Mouse (Mus musculus) heart, embryonic 11.5 days (tissue): ENCODE results near the gene Nutm1. TPM values are rescaled to one million over a fixed set of nuclear protein-coding genes. Genes with fewer than 3 reads are reported as not detected.

ENCODE experiments used
- polyA plus RNA-seq: library from polyadenylated mRNA; unstranded; fragments of >200 nt; fragmentation: Nextera tagmentation; extraction: Ambion mirVana; gene quantifications from 2 replicates; pipeline ENCODE4 v1.2.1, GENCODE M21; 2014

The Nutm1 gene
- polyA plus RNA-seq, 1 experiment from 2014 or later = 0.04 TPM

Other genes starting within 250 kb of the Nutm1 start
- gene Olfr1310, start 246.6 kb downstream of the Nutm1 start, polyA plus RNA-seq = not detected in 2 replicates
- gene Olfr1311, start 234.9 kb downstream of the Nutm1 start, polyA plus RNA-seq = not detected in 2 replicates
- gene Olfr1312, start 209.1 kb downstream of the Nutm1 start, polyA plus RNA-seq = not detected in 2 replicates
- not detected in 2 replicates for gene Olfr1313, start 181.4 kb downstream of the Nutm1 start, polyA plus RNA-seq
- not detected in 2 replicates for gene Olfr1314, start 162.5 kb downstream of the Nutm1 start, polyA plus RNA-seq
- gene Olfr1315-ps1, start 143.9 kb downstream of the Nutm1 start, polyA plus RNA-seq = not detected in 2 replicates
- gene Olfr1316, start 124.3 kb downstream of the Nutm1 start, polyA plus RNA-seq = not detected in 2 replicates
- gene Olfr1317, start 119.0 kb downstream of the Nutm1 start, polyA plus RNA-seq = not detected in 2 replicates
- gene Olfr1318, start 105.1 kb downstream of the Nutm1 start, polyA plus RNA-seq = not detected in 2 replicates
- 15.4 and 17.2 TPM in 2 replicates for gene Lpcat4, start 19.8 kb downstream of the Nutm1 start, polyA plus RNA-seq
- 157 and 168 TPM in 2 replicates for gene Nop10, start 2.6 kb upstream of the Nutm1 start, polyA plus RNA-seq
- 12.8 and 15.0 TPM in 2 replicates for gene Slc12a6, start 6.5 kb upstream of the Nutm1 start, polyA plus RNA-seq
- 0.06 TPM in 1 of 2 replicates, not detected in the other for gene Gm21985, start 7.0 kb upstream of the Nutm1 start, polyA plus RNA-seq
- gene Emc4, start 108.7 kb upstream of the Nutm1 start, polyA plus RNA-seq = 92.1 and 101 TPM in 2 replicates
- 30.8 and 35.0 TPM in 2 replicates for gene Katnbl1, start 119.9 kb upstream of the Nutm1 start, polyA plus RNA-seq
- 15.9 and 17.8 TPM in 2 replicates for gene Emc7, start 195.7 kb upstream of the Nutm1 start, polyA plus RNA-seq
- not detected in 2 replicates for gene Chrm5, start 221.5 kb upstream of the Nutm1 start, polyA plus RNA-seq
- gene Aven, start 233.7 kb upstream of the Nutm1 start, polyA plus RNA-seq = 7.6 and 8.0 TPM in 2 replicates